Mouse (Mus musculus) erythroblast, embryonic 14.5 days (primary cell): ENCODE measurements around the gene Rasgef1b. TPM values are rescaled to one million over a fixed set of nuclear protein-coding genes. Genes with fewer than 3 reads are reported as not detected.

Source experiments
- H3K27me3 ChIP-seq: 2 replicates; pipeline ENCODE4 v1.6.1; 2012; ENCODE audit warnings: inconsistent platforms; ENCODE audit not compliant: control insufficient read depth
- H3K36me3 ChIP-seq: 2 replicates; pipeline ENCODE4 v1.6.1; 2012; ENCODE audit warnings: mild to moderate bottlenecking, inconsistent platforms; ENCODE audit not compliant: control insufficient read depth
- H3K4me1 ChIP-seq: 2 replicates; pipeline ENCODE4 v1.6.1; 2012; ENCODE audit warnings: inconsistent platforms; ENCODE audit not compliant: control insufficient read depth
- H3K4me3 ChIP-seq: replicated peaks from 2 replicates; pipeline ENCODE3; 2012; ENCODE audit warnings: moderate library complexity, mild to moderate bottlenecking, inconsistent platforms
- H3K9me3 ChIP-seq: 2 replicates; pipeline ENCODE4 v1.6.1; 2012; ENCODE audit warnings: low read length, inconsistent platforms, mixed read lengths; ENCODE audit not compliant: control insufficient read depth
- GATA1 ChIP-seq: IDR thresholded peaks from 2 replicates; pipeline ENCODE4 v1.6.1; 2012; ENCODE audit warnings: low read length, inconsistent platforms, mixed read lengths
- TAL1 ChIP-seq: IDR thresholded peaks from 3 replicates; pipeline ENCODE4 v1.6.1; 2012; ENCODE audit warnings: low read length, inconsistent platforms, mixed read lengths
- polyA plus RNA-seq: library from polyadenylated mRNA; stranded (reverse); fragments of >175 nt; gene quantifications from 2 replicates; pipeline ENCODE4 v1.2.3, GENCODE M21; 2012

Rasgef1b gene
- polyA plus RNA-seq, 1 experiment: 0.04 TPM

DNA sequence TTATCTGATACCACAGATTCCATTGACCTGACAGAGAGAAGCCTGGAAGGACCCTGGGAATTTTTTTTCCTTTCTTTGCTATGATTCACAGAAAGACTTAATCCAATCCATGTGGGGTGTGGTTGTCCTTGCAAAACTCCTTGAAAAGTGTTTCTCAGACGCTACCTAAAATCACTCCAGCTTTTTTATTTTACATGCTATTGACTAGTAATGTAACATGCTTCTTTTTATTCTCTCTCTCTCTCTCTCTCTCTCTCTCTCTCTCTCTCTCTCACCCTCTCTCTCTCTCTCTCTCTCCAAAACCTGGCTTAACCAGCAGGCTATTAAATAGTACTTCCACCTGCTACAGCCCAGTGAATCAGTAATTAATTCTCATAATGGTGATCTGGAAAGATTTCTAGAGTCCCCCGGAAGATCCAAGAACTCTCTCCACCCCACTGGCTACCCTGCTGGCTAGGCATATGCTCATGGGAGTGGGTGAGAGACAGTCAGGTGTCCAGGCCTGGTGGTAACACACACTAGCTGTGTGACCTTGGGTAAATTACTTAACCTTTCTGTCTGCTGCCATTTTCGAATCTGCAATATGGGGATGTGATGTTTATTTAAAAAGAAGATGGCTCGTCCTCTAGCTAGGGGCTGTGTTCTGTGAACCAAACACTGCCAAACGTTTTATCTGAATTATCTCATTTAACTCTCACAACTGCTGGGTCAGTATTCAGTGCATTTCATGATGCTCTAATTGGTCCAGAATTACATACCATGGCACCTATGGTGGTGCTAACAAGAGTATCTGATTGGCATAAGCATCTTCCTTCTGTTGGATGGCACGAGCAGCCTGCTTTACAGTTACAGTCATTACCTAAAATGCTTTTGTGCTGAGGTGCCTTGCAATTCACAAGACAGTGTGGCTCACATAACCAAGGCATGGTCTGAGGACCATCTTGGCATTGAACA is 248.5 kb downstream of the Rasgef1b start:
- TF ChIP-seq TAL1 (no peak), GATA1 (no peak)
- no peak overlapping the region for H3K4me3 ChIP-seq
- H3K4me1 ChIP-seq: no peaks in the 10 kb centered on the region; the same call in 1 of the 2 replicates
- H3K27me3 ChIP-seq: no peaks in the 10 kb centered on the region
- no peaks in the 10 kb centered on the region for H3K36me3 ChIP-seq
- no peaks in the 10 kb centered on the region for H3K9me3 ChIP-seq

DNA sequence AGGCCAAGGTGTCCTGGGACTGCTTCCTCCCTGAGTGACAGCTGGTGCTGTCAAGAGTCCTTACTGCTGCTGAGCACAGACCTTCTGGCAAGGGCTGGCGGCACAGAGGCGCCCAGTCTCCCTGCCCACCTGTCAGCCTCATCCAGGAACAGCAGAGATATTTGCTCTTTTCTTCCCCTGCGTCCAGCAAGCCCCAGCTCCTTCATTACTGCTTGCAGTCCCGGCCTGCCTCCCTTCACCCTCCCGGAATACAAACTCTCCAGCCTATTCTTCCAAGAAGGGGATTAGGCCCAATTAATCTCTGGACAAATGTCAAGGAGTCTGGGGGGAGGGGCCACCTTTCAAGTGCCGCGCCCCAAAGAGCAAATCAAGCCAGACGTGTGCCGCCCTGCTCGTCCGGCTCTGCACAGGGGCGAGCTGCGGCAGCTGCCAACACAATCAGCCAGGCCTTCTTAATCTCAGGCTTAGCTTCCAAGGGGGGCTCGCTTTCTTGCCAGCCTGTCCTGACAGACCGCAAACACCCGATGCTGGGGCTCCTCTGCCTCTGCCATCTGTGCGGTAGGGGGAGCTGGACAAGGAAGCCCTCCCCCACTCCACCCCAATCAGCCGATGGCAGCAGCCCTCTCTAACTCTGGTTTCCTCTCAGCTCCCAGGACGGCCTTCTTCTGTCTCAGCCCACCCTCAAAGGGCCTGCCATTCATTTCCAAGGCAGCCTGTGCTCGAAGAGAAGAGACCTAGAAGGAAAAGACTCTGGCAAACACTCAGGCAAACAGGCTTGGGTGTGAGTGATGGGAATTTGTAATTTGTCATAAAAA is 249.4 kb downstream of the Rasgef1b start:
- TF ChIP-seq TAL1: no peak
- no peak for TF ChIP-seq GATA1

DNA sequence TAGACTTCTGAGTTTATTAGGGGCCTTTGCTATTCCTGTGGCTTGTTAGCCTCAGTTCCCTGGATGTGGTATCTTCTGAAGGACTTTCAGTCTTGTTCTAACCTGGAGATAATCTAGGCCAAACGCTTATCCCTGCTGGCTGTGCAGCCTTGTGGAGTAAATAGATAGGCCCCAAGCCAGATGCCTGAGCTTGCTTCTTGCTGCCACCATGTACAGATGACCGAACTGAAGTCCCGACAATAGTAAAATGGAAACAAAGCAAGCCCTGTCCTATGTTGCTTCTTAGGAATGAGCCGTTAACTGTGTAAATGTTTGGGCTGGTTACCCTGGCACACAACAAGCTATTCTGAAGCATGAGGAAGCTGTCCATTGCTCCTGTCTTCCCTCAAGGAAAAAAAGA is 250.1 kb downstream of the Rasgef1b start:
- no peak overlapping the region for H3K4me3 ChIP-seq
- H3K27me3 ChIP-seq: no peaks in the 10 kb centered on the region
- H3K36me3 ChIP-seq: no peaks in the 10 kb centered on the region
- no peaks in the 10 kb centered on the region; the same call in 1 of the 2 replicates for H3K4me1 ChIP-seq
- no peaks in the 10 kb centered on the region for H3K9me3 ChIP-seq
- TF ChIP-seq TAL1 (no peak), GATA1 (no peak)

More for the DNA sequence above, 249.4 kb downstream of the Rasgef1b start:
- Histone ChIP-seq H3K4me3 (no peak overlapping the region), H3K27me3 (no peaks in the 10 kb centered on the region), H3K36me3 (no peaks in the 10 kb centered on the region), H3K9me3 (no peaks in the 10 kb centered on the region), H3K4me1 (no peaks in the 10 kb centered on the region; the same call in 1 of the 2 replicates)

DNA sequence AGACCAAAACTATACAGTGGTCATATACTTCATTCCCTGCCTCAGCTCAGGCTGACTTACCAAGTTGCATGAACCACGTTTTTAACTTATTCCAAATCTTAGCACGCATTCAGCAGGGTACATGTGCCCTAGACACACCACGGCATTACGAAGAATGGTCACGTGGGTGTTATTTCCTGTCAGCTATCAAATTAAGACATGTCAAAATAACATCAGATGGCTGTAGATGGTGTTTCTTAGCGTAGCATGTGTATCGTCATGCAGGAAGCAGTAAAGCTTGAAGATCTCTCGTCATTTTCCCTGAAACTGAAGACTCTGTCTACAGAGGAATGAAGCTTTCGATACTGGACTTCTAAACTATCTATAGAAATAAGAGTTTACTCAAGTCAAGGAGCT is 251.4 kb downstream of the Rasgef1b start:
- Histone ChIP-seq H3K36me3 (no peaks in the 10 kb centered on the region), H3K27me3 (no peaks in the 10 kb centered on the region), H3K4me1 (no peaks in the 10 kb centered on the region; the same call in 1 of the 2 replicates), H3K9me3 (no peaks in the 10 kb centered on the region), H3K4me3 (no peak overlapping the region)
- TF ChIP-seq GATA1: no peak
- no peak for TF ChIP-seq TAL1

DNA sequence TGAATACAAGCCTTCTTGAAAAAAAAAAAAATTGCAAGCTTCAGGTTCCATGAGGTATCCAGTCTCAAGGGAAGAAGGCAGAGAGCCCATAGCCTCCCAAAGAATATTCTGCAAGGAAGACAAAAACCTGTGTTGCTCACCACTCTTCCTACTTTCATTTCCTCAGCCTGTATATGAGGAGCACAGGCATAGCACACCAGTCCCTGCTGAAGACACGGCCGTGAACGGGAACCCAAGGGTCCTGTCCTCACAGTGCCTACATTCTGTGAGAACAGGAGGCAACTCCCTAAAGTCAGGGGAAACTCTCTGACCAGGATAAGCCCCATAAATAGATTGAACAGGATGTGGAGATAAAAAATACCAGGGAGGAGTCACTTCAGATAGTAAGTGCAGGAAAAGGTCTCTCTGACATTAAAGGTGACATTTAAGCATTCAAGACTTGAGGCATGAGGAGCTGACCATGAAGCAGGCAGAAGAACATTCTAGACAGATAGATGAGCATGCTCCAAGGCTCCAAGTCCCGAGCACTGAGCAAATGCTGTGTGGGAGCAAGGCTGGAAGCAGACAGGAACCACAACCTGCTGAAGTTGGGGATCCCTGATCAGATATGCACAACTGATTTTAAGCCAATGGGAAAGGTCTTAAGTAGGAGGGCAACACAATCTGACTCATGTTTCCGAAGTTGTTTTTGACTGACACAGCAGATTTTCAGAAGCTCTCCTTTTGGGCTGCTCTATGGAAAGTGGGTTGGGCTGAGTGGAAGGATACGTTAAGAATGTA is 252.0 kb downstream of the Rasgef1b start:
- no peaks in the 10 kb centered on the region; the same call in 1 of the 2 replicates for H3K4me1 ChIP-seq
- TF ChIP-seq GATA1 (no peak), TAL1 (no peak)
- no peak overlapping the region for H3K4me3 ChIP-seq
- no peaks in the 10 kb centered on the region for H3K36me3 ChIP-seq
- no peaks in the 10 kb centered on the region for H3K27me3 ChIP-seq
- H3K9me3 ChIP-seq: no peaks in the 10 kb centered on the region

DNA sequence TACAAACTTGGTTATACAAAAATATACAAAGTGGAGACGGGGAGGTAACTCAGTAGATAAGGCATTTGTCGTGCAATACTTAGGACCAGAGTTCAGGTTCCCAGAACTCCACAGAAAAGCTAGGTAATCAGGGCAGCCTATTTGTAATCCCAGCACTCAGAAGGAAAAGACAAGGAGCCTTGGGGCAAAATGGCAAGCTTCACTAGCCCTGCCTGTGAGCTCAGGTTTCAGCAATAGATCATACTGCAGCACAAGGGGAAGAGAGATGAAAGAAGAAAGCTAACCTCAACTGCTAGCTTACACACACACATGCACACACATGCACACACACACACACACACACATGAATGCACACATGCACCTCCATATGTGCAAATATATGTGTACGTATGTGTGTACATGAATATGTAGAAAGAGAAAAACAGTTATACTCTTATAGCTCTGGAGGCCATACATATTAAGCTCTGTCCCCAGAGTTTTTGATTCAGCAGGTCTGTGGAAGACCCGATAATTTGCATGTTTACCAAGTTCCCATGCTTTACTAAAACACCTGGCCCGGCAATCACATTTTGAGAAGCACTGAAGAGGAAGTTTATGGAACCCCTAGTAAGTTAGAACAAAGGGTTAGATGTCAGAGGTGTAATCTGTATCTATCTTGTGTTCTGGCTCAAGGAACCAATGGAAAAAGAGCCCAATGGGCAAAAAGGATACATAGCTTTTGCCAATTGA is 256.1 kb downstream of the Rasgef1b start:
- Histone ChIP-seq H3K4me1 (no peaks in the 10 kb centered on the region), H3K27me3 (no peaks in the 10 kb centered on the region), H3K4me3 (no peak overlapping the region), H3K9me3 (no peaks in the 10 kb centered on the region), H3K36me3 (no peaks in the 10 kb centered on the region)
- TF ChIP-seq TAL1: no peak
- TF ChIP-seq GATA1: no peak

DNA sequence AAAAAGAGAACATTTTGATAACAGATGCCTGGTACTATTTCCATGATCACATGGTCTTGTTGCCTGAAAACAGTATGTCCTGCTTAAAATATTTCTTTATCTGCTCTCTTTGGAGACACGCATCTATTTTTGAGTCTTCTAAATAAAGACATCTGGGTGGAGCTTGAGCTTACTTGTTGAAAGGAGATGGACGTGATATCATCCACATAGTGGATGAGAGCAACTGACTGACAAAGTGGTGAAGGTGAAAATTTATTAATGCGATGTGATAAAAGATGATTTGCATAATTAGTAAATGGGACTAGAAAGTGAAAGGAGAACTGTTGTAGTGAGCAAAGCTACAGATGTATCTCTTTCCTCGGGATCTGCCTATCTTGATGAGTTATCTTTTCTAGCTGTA is 257.1 kb downstream of the Rasgef1b start:
- Histone ChIP-seq H3K27me3 (no peaks in the 10 kb centered on the region), H3K9me3 (no peaks in the 10 kb centered on the region), H3K4me3 (no peak overlapping the region), H3K4me1 (no peaks in the 10 kb centered on the region), H3K36me3 (no peaks in the 10 kb centered on the region)
- TF ChIP-seq GATA1: no peak
- TF ChIP-seq TAL1: no peak

DNA sequence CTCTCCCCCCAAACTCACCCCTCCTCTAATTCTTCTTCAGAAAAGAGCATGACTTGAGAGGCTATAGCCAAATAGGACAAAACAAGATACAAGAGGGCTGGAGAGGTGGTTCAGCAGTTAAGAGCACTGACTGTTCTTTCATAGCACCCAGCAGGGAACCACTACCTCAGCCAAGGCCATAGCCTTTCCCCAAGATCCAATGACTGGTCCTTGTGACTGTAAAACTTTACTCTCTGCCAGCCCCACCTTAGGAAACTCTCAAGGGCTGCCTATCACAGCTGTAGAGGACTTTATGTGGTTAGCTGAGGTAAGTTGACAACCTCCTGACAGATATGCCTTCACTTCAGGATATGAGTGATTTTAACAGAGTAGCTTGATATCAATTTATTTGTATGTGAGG is 258.3 kb downstream of the Rasgef1b start:
- Histone ChIP-seq H3K4me3 (no peak overlapping the region), H3K4me1 (no peaks in the 10 kb centered on the region), H3K9me3 (no peaks in the 10 kb centered on the region), H3K36me3 (no peaks in the 10 kb centered on the region), H3K27me3 (no peaks in the 10 kb centered on the region)
- TF ChIP-seq GATA1 (no peak), TAL1 (no peak)
